Mouse (Mus musculus) kidney, embryonic 16.5 days (tissue): ENCODE measurements at regions not wholly inside any gene's neighbourhood (a gene's known extent, or its start where the extent isn't known, plus 50 kb on each side); places are given as distances from the start of the nearest gene placed in this dataset.

Source experiments
- ATAC-seq: fragments of 200-750 bp; cut with Nextera tagmentation; 2 replicates; pipeline ENCODE4 v1.8.0; 2017; ENCODE audit warnings: moderate TSS enrichment; ENCODE audit not compliant: low FRiP score, low TSS enrichment
- H3K27ac ChIP-seq: fragments of 300-500 bp; sonication (generic); 2 replicates; pipeline ENCODE4 v1.5.1; 2014; ENCODE audit warnings: low read length
- H3K27me3 ChIP-seq: fragments of 300-500 bp; sonication (generic); 2 replicates; pipeline ENCODE4 v1.6.1; 2014; ENCODE audit warnings: low read length, control low read depth, mixed read lengths; ENCODE audit not compliant: insufficient read depth
- H3K36me3 ChIP-seq: fragments of 300-500 bp; sonication (generic); 2 replicates; pipeline ENCODE4 v1.6.1; 2014; ENCODE audit warnings: low read length, control low read depth, mixed read lengths; ENCODE audit not compliant: insufficient read depth
- H3K4me1 ChIP-seq: fragments of 300-500 bp; sonication (generic); 2 replicates; pipeline ENCODE4 v1.6.1; 2014; ENCODE audit warnings: low read length, control low read depth, mixed read lengths; ENCODE audit not compliant: insufficient read depth
- H3K4me2 ChIP-seq: fragments of 300-500 bp; sonication (generic); replicated peaks from 2 replicates; pipeline ENCODE4 v1.6.1; 2014; ENCODE audit warnings: low read depth, low read length
- H3K4me3 ChIP-seq: fragments of 300-500 bp; sonication (generic); 2 replicates; pipeline ENCODE4 v1.5.1; 2014; ENCODE audit warnings: mild to moderate bottlenecking, low read length
- H3K9ac ChIP-seq: fragments of 300-500 bp; sonication (generic); replicated peaks from 2 replicates; pipeline ENCODE4 v1.6.1; 2014; ENCODE audit warnings: low read length
- H3K9me3 ChIP-seq: fragments of 300-500 bp; sonication (generic); 2 replicates; pipeline ENCODE4 v1.6.1; 2016; ENCODE audit warnings: low read length, control low read depth
- WGBS: fragments of 180-500 bp; shearing (Covaris S2); extraction: QIAGEN DNeasy Blood & Tissue Kit; methylation state at CpG from one replicate; pipeline ENCODE4 v1.1.7; 2014; 5-methylcytosine and 5-hydroxymethylcytosine counted together

- H3K4me3 ChIP-seq, result no peak overlapping the region
- no peaks in the 10 kb centered on the region for H3K36me3 ChIP-seq
- H3K4me1 ChIP-seq, result no peaks in the 10 kb centered on the region
- no peak for ATAC-seq
- 89% methylated on average over 2 of the region's 2 CpGs for WGBS
- no peaks in the 10 kb centered on the region for H3K9me3 ChIP-seq
- H3K9ac ChIP-seq, result no peak overlapping the region
- H3K27ac ChIP-seq, result no peak overlapping the region
- H3K27me3 ChIP-seq, result no peaks in the 10 kb centered on the region
- H3K4me2 ChIP-seq, result no peak overlapping the region
Observed at GRCm38 (mm10) chr11:110870133-110870532, 97.7 kb upstream of the Kcnj16 start.

- no peaks in the 10 kb centered on the region for H3K4me1 ChIP-seq
- no peaks in the 10 kb centered on the region for H3K36me3 ChIP-seq
- H3K27me3 ChIP-seq, result no peaks in the 10 kb centered on the region
- H3K9me3 ChIP-seq, result no peaks in the 10 kb centered on the region
- H3K4me2 ChIP-seq, result no peak overlapping the region
- H3K4me3 ChIP-seq, result no peak overlapping the region
- no peak overlapping the region for H3K9ac ChIP-seq
- H3K27ac ChIP-seq, result no peak overlapping the region
- no peak for ATAC-seq
- WGBS, result 45% methylated on average over 7 of the region's 7 CpGs
Observed at GRCm38 (mm10) chr11:110874626-110875025, 93.2 kb upstream of the Kcnj16 start.

- no peaks in the 10 kb centered on the region for H3K27me3 ChIP-seq
- no peaks in the 10 kb centered on the region for H3K36me3 ChIP-seq
- H3K27ac ChIP-seq, result no peak overlapping the region
- WGBS, result 71% methylated on average over 9 of the region's 9 CpGs
- no peak overlapping the region for H3K4me2 ChIP-seq
- H3K9me3 ChIP-seq, result no peaks in the 10 kb centered on the region
- no peak for ATAC-seq
- H3K4me3 ChIP-seq, result no peak overlapping the region
- H3K4me1 ChIP-seq, result no peaks in the 10 kb centered on the region
- no peak overlapping the region for H3K9ac ChIP-seq
Observed at GRCm38 (mm10) chr11:110880971-110881370, 86.9 kb upstream of the Kcnj16 start.

GRCm38 (mm10) chr11:110889354-110890151 is 78.3 kb upstream of the Kcnj16 start:
- Histone ChIP-seq H3K36me3 (no peaks in the 10 kb centered on the region), H3K4me3 (no peak overlapping the region)

GRCm38 (mm10) chr11:110890411-110890810 is 77.4 kb upstream of the Kcnj16 start:
- no peak overlapping the region for H3K4me2 ChIP-seq
- ATAC-seq, result no peak
- no peak overlapping the region for H3K27ac ChIP-seq
- no peak overlapping the region for H3K9ac ChIP-seq
- H3K27me3 ChIP-seq, result no peaks in the 10 kb centered on the region
- WGBS, result 69% methylated on average over 3 of the region's 3 CpGs
- no peaks in the 10 kb centered on the region for H3K4me1 ChIP-seq
- H3K4me3 ChIP-seq, result no peak overlapping the region
- no peaks in the 10 kb centered on the region for H3K36me3 ChIP-seq
- no peaks in the 10 kb centered on the region for H3K9me3 ChIP-seq

More at GRCm38 (mm10) chr11:110889354-110890151, 78.3 kb upstream of the Kcnj16 start:
- no peak for ATAC-seq
- Histone ChIP-seq H3K9me3 (no peaks in the 10 kb centered on the region), H3K4me2 (no peak overlapping the region), H3K27ac (no peak overlapping the region), H3K27me3 (no peaks in the 10 kb centered on the region), H3K4me1 (no peaks in the 10 kb centered on the region), H3K9ac (no peak overlapping the region)
- 73% methylated on average over 3 of the region's 3 CpGs for WGBS

- WGBS, result 67% methylated on average over 6 of the region's 6 CpGs
- Histone ChIP-seq H3K4me3 (no peak overlapping the region), H3K4me2 (no peak overlapping the region), H3K4me1 (no peaks in the 10 kb centered on the region), H3K27me3 (no peaks in the 10 kb centered on the region), H3K9me3 (no peaks in the 10 kb centered on the region), H3K9ac (no peak overlapping the region), H3K36me3 (no peaks in the 10 kb centered on the region), H3K27ac (no peak overlapping the region)
- no peak for ATAC-seq
Observed at GRCm38 (mm10) chr11:110902918-110903317, 64.9 kb upstream of the Kcnj16 start.
